Mouse (Mus musculus) c-Kit-negative CD71-positive TER-119-positive erythroid progenitor cells, embryonic 14.5 days (primary cell): ENCODE results near the gene Dhrs7c.

Experiments used
- DNase-seq: peaks from one replicate; pipeline ENCODE4 v3.0.0-alpha.2; 2013; ENCODE audit warnings: low read depth, low spot score

The Dhrs7c gene

DNA sequence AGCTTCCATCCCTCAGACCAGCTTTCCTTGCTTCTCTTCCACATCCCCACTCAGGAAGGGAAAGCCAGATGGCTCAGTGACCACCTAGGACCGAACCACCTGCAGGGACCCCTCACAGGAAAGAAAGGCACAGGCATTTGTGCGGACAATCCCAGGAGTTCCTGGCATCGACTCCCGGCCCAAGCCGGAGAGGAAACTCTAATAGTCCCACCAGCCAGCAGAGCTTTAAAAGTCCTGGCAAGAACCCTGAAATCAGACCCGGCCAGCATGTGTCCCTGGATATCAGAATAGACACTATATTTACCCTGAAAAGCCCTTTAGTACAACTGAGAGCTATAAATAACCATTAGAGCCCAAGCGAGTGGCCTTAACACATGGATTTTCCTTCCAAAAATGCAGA is at the start of gene Dhrs7c:
Gene Dhrs7c, plus strand, starts transcription at position 257 of the 400 bp plus-strand sequence.
- DNase-seq = no peak

DNA sequence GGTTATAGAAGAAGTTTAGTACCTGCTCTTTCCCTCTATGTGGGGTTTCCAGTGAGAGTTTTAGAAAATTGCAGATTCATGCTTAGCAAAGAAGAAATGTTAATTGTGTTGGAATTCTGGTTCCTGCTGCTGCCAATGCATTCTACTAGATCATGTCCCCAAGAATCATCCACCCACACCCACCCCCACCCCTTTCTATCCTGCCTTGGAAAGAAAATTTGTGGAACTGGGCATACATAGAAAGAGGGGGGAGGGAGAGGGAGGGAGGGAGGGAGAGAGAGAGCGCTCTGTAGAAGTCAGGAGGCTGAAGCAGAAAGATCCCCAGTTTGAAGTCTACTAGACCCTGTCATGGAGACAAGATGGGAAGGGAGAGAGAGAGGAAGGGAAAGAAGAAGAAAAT is 41.7 kb upstream of the Dhrs7c start:
- DNase-seq = no peak

DNA sequence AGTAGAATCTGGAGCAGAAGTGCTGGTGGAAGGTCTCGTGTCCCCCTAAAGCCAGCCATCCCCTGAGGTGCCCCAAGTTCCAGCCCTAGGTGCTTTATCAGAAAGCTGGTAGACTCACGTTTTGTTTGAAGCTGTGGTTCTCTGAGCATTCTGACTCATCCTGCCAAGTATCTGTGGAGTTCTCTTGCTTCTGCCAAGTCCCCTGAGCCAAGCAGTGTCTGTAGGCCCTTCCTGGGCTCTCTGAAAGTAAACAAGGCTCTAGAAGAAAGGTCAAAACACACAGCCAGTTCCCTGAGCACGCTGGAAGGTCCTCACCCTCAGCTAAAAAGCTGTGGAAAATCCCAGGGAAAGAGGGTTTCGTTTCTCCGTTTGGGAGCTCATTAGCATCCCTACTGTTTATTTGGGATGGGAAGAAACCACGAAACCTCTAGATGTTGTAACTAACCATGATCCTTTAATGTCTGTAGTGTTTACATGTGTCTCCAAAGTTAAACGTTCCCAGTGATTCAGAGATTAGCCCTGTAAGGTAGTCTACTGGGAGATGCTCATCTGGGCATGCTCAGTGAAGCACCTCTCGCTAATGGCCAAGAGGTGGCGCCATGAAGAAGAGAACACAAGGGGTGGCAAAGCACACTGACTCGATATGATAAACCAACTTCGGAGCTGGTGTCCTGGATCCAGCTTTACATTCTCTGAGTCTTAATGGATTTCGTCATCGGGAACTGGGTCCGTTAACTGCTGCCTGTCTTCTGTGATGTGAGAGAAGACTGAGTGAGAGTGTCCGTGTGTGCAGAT is 40.4 kb upstream of the Dhrs7c start:
- DNase-seq = no peak

DNA sequence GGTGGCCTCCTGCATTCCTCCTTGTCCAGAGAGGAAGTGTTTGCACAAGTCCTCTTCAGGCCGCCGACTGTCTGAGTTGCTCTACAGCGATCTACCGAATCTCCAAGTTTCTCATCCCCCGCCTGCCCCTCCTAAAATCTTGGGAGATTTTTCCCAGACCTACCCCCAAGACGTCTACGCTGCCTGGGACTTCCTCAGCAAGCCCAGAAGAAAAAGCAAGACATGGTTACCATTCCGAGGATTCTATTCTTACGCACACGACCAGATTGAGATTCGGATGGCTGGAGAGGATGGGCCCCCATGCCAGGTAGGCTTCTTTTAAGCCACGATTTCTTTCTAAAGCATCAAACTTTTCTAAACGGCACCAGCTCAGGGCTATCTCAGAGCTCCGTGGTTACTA is 26.9 kb upstream of the Dhrs7c start, which contains the start of gene Glp2r:
Gene Glp2r, minus strand, starts transcription at position 101 of the 400 bp plus-strand sequence.
- DNase-seq = no peak

DNA sequence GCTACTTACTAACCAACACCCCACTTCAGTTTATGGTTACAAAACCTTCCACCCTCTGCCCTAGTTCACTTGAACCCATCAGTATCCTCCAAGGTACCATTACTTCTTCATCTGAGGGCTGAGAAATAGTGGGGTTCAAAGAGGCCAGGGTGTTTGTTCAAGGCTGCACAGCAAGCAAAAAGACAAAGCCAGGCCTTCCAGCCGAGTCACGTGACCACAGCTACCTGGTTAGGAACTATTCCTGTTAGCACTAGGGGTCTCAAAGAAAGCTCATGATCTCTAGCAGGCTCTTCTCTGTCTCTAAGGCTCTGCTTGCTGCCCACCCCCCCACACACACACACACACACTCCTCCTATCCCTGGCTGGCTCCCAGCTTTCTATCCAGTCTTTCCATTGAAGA is 26.3 kb upstream of the Dhrs7c start:
- DNase-seq = no peak

DNA sequence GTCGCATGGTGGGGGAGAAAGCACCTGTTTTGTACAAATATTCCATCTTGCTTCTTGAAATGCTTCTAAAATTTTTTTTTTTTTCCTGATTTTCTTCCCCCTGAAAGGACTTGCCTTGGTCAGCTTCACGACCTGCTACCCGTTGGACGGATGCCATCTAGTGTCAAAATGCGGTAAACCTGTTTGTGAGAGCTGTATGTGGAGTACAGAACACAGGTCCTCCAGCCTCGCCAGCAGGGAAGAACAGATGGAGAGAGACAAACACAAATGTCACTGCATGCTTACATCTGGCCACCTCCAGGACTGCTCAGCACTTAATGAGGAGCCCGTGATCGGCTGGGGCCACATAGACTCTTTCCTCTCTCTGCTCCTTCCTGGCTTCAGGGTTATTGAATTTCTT is 25.4 kb upstream of the Dhrs7c start:
- no peak for DNase-seq

DNA sequence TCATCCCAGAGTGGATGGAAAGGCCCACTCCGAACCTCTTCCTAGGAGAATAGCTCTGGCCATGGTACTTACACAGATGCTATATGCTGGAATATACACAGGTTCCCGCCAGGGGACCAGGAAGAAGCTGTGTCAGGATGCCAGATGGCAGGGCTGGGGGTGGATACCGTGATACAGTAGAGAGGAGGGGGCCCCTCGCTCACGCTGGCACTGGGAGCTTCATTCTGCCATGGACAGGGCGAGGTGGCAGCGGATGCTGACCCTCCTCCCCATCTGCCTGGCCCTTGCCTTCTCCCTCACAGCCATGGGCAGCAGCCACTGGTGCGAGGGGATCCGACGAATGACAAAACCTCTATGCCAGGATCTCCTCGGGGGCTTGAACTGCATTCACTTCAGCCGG is 23.6 kb upstream of the Dhrs7c start, which contains the start of gene Gsg1l2:
Gene Gsg1l2, plus strand, starts transcription at position 230 of the 400 bp plus-strand sequence.
- DNase-seq = no peak

DNA sequence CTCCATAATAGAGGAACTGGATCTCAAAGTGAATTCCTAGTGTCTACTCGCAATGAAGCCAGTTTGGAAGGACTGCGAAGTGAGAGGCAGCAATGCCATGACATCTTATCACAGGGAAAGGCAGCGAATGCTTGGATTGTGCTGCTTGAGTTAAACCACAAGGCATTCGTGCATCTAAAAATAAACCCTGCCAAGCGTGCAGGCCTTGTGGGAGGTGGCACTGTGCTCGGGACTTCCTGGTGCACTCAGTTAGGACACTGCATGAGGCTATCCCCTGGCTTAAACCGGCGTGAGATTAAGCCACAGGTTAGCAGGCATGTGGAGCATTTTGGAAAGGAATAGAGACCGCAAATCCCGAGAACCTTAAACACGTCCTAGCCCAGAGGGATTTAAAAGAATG is 7.8 kb upstream of the Dhrs7c start:
- no peak for DNase-seq

DNA sequence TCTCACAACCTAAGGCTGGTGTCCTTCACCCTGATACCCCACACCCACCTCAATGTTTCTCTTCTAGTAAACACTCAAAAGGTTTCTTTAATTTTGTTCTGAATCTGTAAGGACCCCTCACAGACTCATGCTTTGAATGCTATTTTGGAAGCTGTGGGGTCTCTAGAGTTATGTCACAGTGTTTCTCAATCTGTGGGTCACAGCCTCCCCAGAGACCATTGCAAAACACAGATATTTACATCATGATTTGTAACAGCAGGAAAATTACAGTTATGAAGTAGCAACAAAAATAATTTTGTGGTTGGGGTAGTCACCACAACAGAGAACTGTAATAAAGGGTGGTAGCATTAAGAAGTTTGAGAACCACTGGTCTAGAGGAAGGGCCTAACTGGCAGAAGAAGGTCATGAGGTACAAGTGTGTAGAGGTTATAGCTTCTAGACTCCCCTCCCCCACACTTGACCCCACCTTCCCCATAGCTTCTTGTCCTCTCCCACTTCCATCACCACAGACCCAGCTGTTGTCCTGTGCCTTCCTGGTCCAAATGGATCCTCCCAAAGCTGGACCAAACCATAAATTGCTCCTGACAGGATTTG is 2.2 kb downstream of the Dhrs7c start:
- no peak for DNase-seq

DNA sequence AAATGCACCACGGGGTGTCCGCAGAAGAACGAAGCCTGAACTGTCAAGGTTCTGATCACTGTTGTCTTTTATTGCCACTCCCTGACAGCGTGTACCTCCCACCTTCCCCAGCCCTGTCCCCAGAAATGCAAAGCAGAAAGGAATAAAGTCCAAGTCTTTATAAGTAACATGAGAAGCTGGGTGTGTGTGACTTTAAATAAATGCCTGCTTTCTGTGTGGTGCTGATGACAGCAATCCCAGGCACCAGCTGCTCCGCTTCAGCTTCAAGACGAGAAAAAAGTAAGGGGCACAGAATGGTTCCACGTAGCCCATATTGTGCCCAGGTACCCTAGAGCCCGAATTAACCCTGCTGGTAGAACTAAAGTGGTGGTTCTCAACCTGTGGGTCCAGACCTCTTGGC is 3.2 kb downstream of the Dhrs7c start:
- no peak for DNase-seq

DNA sequence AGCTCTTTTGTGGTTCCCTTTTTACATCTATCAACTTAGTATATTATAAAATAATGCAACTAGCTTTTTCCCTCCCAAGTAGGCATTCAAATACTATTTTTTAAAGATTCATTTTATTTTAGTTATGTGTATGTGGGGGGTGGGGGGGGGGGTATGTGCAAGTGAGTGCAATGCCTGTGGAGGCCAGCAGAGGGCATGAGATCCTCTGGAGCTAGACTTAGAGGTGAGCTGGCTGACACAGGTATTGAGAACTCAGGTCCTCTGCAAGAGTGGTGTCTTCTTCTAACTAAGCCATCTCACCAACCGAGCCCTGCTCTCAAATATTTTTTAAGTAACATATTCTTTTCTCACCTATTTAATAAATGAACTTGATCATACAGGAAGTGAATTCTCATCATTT is 7.6 kb downstream of the Dhrs7c start:
- DNase-seq = no peak

DNA sequence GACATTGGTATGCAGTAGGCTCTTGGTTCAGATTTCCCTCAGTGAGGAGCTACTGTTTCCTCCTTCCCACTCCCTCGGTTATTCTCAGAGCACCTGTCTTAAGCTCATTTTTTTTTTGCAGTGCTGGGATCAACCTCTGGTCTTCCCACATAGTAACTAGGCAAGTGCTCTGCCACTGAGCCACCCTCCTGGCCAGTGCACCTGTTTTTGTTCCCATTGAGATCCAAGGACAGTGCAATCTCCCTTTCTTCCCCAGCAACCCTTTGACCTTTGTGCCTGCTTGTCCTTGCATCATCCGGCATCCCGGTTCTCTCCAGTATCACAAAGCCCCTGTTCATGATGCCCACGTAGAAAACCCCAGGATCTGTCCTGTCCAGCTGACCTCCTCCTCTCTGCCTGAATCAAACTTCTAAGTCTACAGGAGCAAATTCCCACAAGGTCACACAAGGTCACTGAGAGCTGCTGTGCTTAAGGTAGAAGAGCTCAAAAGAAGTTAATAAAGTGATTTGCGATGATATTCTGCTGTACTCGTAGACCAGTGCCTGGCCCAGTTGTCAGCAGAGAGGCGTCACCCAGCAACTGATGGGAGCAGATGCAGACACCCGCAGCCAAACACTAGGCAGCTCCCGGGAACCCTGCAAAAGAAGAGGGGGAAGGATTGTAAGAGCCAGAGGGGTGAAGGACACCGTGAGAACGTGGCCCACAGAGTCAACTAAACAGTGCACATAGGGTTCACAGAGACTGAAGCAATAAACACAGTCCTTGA is 9.0 kb downstream of the Dhrs7c start:
- no peak for DNase-seq

DNA sequence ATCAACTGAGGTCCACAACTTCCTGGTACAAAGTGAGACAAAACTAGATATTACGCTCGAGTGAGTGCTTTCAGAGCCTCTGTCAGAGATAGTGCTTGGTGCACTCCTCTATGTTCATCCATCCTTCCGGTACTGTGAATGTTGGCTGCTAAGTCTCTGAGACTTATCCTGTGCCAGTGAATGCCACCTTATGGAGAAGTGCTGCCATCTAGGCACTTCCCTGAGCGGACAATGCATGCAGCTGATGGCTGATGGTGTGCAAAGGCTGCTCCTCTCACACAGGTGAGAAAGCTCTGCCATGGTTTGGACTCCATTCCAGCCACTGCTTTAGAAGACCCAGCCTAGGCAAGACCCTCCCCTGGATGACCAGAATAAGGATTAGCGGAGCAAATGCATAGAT is 10.1 kb downstream of the Dhrs7c start:
- no peak for DNase-seq

DNA sequence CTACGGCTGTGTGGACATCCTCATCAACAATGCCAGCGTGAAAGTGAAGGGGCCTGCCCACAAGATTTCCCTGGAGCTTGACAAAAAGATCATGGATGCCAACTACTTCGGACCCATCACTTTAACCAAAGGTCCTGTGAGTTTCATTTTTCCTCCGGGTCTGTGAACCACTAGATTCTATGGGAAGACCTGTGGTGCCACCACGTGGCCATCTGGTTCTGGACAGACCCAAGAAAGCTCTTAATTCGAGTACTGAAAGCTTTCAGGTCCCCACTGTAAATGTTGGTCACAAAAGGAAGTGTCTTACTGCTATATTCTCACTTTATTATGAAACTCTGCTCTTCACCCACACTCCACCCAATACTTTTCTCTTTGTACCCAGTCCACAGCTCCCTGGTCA is 13.5 kb downstream of the Dhrs7c start:
- DNase-seq = no peak

DNA sequence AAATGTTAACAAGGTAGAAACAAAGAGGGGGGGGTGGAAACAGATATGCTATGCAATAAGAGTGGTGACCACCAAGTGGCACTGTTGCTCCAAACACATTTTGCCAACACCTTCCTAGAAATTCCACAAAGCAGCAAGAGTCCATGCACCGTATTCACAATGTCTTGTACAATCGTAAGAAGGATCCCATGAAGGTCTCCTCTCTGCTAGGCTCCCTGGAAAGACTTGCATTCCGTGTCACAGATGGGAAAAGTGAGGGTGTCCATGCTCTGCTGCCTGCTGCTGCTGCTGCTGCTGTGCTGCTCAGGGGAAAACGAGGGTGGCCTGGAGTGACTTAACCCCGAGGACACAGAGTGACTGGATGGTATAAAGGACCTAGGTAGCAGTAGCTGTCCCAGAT is 21.6 kb downstream of the Dhrs7c start:
- DNase-seq = no peak

DNA sequence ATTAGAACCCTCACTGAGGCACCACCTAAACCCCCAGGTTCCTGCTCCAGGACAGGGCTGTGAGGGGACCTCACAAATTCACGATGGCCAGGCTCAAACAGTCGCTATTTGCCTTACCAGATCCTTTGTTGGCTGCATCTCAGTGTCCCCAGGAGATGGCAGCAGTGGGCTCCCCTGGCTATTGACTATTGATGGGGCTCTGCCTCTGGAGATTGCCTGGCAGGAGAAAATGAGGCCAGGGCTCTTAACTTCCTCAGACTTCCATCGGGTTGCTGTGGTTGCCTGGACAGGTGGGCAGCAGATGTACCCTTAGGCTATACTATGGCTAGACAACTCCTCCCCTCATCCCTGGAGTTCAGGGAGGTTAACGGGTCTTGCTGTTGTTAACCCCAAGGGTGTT is 22.2 kb downstream of the Dhrs7c start:
- DNase-seq = no peak

DNA sequence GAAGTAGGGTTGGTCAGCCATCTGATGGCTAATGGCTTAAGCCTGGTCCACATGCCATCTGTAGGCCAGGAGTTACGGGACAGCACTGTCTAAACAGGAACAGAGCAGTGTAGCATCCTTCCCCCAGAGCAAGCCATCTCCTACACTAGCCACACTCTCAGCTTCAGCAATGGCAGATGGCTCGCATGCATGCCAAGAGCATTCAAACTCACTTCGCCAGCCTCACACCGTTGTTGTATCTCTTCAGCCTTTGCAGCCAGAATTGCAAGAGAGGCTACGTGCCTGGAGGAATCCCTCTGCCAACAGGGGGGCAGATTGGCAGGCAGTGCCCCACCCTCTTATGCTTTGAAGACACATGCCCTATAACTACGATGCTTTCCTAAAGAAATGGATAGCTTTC is 23.6 kb downstream of the Dhrs7c start:
- DNase-seq = no peak

DNA sequence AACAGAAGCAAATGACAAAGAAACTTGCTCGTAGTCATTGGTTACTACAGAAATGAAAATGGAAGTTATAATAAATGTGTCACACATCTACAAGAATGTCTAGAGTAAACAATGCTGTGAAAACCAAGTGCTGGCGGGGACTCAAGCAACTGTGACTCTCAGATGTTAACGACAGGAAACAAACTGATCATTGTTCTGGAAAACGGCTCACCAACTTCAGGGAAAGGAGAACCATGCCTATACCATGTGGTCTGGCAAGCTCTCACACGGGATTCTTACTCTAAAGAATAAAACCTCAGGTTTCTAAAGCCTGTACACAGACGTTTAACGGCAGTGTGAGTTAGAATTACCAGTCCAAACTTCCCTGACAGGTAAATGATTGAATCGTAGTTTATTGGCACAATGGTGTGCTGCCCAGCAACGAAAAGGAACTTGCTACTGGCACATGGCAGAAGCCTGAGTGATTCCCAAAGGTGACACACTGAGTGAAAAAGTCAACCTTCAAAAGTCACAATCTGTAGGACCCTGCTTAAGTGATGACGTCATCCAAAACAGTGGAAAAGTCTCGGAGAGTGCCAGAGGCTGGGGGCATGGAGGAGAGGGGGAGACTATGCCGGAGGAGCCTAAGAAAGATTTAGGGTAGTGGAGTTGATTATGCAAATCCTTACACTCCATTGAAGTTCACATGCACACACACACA is 30.5 kb downstream of the Dhrs7c start:
- DNase-seq = no peak

DNA sequence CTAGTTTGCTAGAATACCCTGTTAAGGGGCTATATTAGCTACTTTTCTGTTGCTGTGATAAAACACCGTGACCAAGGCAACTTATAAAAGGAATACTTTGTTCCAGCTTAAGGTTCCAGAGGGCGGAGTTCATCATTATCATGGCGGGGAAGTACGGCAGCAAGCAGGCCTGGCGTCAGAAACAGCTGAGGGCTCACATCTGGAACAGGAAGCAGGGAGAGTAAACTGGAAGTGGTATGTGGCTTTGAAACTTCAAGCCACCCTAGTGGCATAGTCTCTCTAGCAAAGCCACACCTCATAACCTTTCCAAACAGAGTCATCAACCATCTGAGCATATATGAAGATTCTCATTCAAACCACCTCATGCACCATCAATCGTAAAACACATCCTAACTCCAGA is 31.5 kb downstream of the Dhrs7c start:
- no peak for DNase-seq

DNA sequence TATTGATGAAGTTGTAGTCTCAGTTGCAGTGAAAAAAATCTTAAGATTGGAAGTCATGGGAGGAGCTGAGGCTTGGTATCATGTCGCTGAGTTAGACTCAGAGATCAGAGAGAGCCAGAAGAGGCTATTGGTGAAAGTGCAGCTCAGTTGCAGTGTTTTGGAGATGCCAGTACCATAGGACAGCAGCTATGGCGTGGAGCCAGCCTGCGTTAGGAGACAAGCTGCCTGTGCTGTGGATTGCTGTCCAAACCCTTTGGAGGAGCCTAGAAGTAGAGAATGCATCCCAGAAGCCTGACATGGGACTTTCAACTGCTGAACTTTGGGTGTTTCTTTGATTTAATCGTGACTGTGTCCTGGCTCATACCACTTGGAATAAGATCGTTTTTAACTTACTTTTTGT is 33.8 kb downstream of the Dhrs7c start:
- no peak for DNase-seq

DNA sequence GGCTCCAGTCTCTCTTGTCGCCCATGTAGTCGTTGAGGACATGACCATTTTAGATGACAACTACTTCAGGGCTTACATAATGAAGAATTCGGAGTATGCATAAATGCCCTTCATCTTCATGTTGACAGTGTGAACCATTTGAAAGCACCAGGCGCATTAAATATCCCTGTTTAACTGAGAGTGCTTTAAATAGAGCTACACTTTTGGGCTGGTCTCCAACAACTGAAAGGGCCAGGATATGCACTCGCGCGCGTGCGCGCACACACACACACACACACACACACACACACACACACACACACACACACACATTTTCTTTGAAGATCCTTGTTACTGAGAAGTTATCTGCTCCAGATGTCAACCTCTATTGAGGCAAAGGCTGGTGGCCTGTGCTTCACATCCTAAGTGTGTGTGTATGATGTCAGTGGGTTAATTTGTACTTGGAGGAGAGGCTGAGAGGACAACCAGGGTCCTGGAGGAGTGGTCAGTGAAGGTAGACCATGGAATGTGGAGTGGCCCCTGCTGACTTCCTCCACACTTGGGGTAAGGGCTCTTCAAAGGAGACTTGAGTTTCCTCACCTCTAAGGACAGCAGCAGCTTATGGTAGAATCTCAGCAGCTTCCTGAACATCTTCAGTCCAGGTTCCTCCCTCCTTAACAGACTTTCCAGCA is 37.6 kb downstream of the Dhrs7c start:
- DNase-seq = no peak
